Mouse (Mus musculus): Measurements from ENCODE around the gene Olfr868.

The Olfr868 gene

GRCm38 (mm10) chr9:20098326-20098725 lies at the start of gene Olfr868:
Gene Olfr868 (plus strand): TSS chr9:20098626.
- DNase-seq (ENCODE audit: inconsistent age in 2 of 2, low spot score in 1 of 2) = no peak

DNA sequence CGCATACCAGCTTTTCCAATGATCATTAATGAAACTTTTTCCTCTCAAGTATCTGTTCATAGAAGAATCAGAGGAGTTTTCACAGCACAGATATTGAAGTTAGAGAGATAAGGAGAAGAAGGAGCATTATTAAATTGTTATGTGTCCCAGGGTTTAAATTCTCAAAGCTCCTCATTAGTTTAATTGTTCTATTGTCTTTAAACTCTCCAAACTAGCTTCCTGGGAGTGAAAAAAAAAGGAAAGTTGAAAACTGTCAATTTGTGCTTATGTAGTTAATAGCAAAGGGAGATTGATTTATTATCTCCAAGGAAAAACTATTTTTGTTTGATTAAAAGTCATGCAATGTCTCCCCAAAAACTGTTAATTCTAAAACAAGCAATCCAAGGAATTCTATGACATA lies 41.0 kb upstream of the Olfr868 start, which contains the start of gene Olfr867:
Gene Olfr867 (minus strand): TSS at position 101 of the 400 bp plus-strand sequence.
- no peak for DNase-seq (ENCODE audit: inconsistent age in 2 of 2, low spot score in 1 of 2)

GRCm38 (mm10) chr9:20070236-20070635 lies 28.2 kb upstream of the Olfr868 start:
- no peak for DNase-seq (ENCODE audit: inconsistent age in 2 of 2, low spot score in 1 of 2)

GRCm38 (mm10) chr9:20071291-20071690 lies 27.1 kb upstream of the Olfr868 start:
- DNase-seq (ENCODE audit: inconsistent age in 2 of 2, low spot score in 1 of 2) = no peak

DNA sequence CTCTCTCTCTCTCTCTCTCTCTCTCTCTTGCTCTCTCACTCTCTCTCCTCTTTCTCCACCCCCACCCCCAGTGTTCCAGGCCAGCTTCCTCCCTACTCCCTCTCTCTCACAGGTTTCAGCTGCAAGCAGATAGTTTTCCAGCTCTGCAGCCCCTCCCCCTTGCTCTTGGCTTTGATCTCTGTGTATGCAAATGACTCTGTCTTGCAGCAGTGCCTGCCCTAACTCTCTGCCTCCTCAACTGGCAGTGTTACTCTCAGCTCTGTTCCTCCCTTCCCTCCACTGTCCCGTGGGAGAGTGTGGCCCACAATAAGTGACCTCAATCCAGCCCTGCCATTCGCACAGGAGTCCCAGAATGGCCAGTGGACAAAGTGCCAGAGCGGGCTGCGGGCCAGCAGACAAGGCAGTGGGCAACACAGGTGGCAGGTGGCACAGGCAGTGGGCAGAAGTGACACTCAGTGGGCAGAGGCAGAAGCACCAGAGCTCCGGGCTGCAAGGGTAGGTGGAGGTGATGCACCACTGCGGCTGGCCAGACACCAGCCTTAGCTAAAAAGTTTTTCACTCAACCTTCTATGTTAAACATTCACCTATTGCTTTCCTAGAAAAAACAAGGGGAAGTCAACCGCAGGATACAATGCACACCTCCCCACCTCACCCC lies 24.8 kb upstream of the Olfr868 start:
- no peak for DNase-seq (ENCODE audit: inconsistent age in 2 of 2, low spot score in 1 of 2)

- DNase-seq (ENCODE audit: inconsistent age in 2 of 2, low spot score in 1 of 2) = no peak
These were observed 30.3 kb downstream of the Olfr868 start, which contains the start of gene Olfr869 for GRCm38 (mm10) chr9:20128709-20129108. Gene Olfr869 (plus strand): TSS chr9:20129009.

DNA sequence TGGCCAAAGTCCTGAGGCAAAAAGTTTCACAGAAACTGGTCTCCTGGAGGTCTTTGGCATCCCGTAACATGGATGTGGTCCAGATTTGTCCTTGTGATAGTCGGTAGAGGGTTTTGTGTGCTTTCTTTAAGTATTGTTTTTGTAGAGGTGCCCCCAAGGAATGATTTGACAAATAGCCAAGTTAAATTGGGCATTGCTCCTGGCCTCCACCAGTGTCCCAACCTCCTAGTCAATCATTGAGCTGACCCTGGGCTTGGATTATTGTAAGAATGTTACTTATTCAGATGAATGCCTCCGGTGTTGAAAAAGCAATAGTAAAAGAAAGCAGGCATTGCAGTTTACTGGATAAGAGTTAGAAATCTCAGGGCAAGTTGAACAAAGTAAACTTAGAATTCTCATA lies 51.3 kb downstream of the Olfr868 start:
- DNase-seq (ENCODE audit: inconsistent age in 2 of 2, low spot score in 1 of 2) = no peak
